Mouse (Mus musculus) E14TG2a.4 (cell line): Measurements from ENCODE around the gene Rnf169.

Experiments
- CTCF ChIP-seq: conservative IDR thresholded peaks from 2 replicates; pipeline ENCODE4 v1.5.1; 2014; ENCODE audit warnings: low read length
- NANOG ChIP-seq: IDR thresholded peaks from 2 replicates; pipeline ENCODE4 v1.6.1; 2014; ENCODE audit warnings: borderline replicate concordance, low read length, mixed read lengths
- POU5F1 ChIP-seq: IDR thresholded peaks from 2 replicates; pipeline ENCODE4 v1.6.1; 2014; ENCODE audit warnings: low read length, borderline replicate concordance

DNA sequence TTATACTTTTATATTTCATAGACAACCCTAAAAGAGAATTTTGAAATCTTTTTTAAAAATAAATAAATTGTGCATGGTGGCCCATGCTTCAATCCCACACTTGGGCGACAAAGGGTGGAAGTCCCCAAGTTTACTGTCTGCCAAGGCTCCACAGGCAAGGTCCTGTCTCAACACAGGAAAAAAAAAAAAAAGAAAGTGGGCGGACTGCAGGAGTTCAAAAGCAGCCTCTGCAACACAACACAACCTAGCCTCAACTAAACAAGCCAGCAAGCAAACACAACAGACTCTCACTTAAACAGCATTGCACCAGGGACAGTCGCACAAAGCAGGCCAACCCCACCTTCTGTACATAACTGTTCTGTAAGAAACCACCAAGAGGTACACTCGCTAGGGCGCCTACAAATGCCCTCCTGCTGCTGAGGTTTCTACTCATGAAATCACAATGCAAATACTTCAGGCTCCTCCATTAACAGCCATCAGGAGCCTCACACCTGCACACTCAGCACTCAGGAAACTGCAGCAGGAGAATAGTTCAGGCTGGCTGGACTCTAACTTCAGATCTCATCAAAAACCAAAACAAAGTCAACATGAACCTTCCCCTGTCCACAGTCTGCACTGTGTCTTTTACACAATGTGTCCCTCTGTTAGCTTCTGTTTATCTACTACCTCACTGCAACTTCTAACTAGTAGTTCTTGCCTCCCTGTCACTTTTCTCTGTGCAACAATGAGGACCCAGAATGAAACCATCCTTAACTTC lies 4.3 kb downstream of the Rnf169 start:
- TF ChIP-seq CTCF: no peak
- TF ChIP-seq POU5F1: no peak
- TF ChIP-seq NANOG: peak; percentile 38; the same call in 1 of the 2 replicates
